Mouse (Mus musculus) bone marrow macrophage, adult 2 months (primary cell): ENCODE results near the gene Pik3r3.

Source experiments
- CTCF ChIP-seq: IDR thresholded peaks from 2 replicates; pipeline ENCODE4 v1.5.1; 2012; ENCODE audit warnings: low read depth, mild to moderate bottlenecking, low read length, moderate library complexity
- POLR2A ChIP-seq: IDR thresholded peaks from 2 replicates; pipeline ENCODE4 v1.6.1; 2012; ENCODE audit warnings: mild to moderate bottlenecking, low read depth, low read length, borderline replicate concordance

GRCm38 (mm10) chr4:116322127-116322526, 100.7 kb downstream of the Pik3r3 start:
- no peak for TF ChIP-seq POLR2A
- TF ChIP-seq CTCF: no peak
